Mouse (Mus musculus): ENCODE measurements around the gene Hsdl1. TPM values are rescaled to one million over a fixed set of nuclear protein-coding genes. Genes with fewer than 3 reads are reported as not detected.

Hsdl1 gene
- polyA plus RNA-seq, 1 experiment: 149 TPM

DNA sequence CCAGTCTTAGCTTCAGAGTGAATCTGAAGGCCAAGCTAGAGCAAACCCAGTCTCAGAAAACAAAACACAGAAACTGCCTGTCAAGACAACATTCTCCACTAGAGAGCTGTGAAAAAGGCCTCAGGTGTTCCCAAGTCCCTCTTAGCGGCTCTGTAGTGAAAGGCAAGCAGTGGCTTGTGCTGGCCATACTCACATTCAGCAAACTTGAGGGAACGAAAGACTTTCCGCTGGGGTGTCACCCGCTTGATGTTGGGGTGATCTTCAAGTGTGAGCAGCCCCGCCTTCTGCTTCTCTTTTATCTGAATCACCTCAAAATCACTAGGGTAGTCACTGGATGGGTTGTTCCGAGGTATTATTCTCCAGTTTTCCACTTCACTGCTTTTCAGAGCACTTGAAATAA is 29.2 kb downstream of the Hsdl1 start:
- Histone ChIP-seq H3K27ac (ENCODE audit: control insufficient read depth, insufficient read depth, low read length) (peak overlapping the region; percentile 49; the same call in 1 of the 2 replicates), H3K27me3 (ENCODE audit: control insufficient read depth, insufficient read depth, low read length) (no peaks in the 10 kb centered on the region), H3K4me1 (replicated peaks; ENCODE audit: control insufficient read depth, insufficient read depth, low read length) (peaks cover 40% of the 10 kb centered on the region), H3K4me3 (ENCODE audit: control insufficient read depth, insufficient read depth, low read length) (no peak overlapping the region), H3K36me3 (ENCODE audit: control insufficient read depth, insufficient read depth, low read length) (peaks cover 64% of the 10 kb centered on the region)
- TF ChIP-seq CTCF (IDR thresholded peaks at IDR 0.05; ENCODE audit: borderline replicate concordance, control insufficient read depth, extremely low read depth, insufficient read depth, low read length, poor library complexity) (no peak), POLR2A (IDR thresholded peaks at IDR 0.05; ENCODE audit: control insufficient read depth, extremely low read depth, insufficient read depth, low read length, poor library complexity) (no peak)
- 87% methylated on average over 6 of the region's 6 CpGs for WGBS
- DNase-seq: no peak

DNA sequence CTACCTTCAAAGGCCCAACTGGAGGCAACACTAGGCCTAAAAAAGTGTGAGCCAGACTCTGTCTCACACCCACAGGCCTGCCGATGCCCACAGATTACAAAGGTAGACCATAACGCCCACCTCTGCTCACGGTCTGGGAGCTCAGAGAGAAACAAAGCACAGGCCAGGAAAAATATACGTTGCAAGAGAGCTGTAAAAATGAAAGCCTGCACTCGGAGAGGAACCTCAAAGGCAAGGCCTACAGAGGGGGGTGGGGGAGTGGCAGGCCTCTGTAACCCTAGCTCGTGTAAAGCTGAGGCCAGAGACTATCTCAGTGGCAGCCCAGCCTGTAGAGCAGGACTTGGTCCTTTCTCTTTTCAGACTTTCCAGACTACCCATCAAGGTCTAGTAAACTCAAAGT is 29.8 kb downstream of the Hsdl1 start:
- Histone ChIP-seq H3K4me1 (replicated peaks; ENCODE audit: control insufficient read depth, insufficient read depth, low read length) (peaks cover 34% of the 10 kb centered on the region), H3K4me3 (ENCODE audit: control insufficient read depth, insufficient read depth, low read length) (no peak overlapping the region), H3K27ac (ENCODE audit: control insufficient read depth, insufficient read depth, low read length) (peak overlapping the region; percentile 49; the same call in 1 of the 2 replicates), H3K36me3 (ENCODE audit: control insufficient read depth, insufficient read depth, low read length) (peaks cover 70% of the 10 kb centered on the region), H3K27me3 (ENCODE audit: control insufficient read depth, insufficient read depth, low read length) (no peaks in the 10 kb centered on the region)
- WGBS: 58% methylated on average over 6 of the region's 6 CpGs
- DNase-seq: no peak
- TF ChIP-seq POLR2A (IDR thresholded peaks at IDR 0.05; ENCODE audit: control insufficient read depth, extremely low read depth, insufficient read depth, low read length, poor library complexity) (no peak), CTCF (IDR thresholded peaks at IDR 0.05; ENCODE audit: borderline replicate concordance, control insufficient read depth, extremely low read depth, insufficient read depth, low read length, poor library complexity) (no peak)

DNA sequence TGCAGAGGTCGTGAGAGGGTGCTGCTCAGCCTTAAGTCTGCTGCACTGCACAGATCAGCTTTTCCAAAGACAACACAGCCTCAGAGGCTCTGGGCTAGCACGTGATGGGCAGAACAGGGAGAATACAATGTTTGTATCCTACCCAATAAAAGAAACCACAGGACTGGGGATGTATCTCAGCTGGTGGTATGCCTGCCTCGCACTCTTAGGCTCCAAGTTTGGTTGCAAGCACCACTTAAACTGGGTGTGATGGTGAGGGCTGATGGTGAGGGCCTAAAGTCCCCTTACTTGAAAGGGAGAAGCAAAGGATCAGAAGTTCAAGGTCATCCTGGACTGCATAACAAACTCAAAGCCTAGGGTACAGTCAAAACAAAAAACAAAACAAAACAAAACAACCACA is 30.4 kb downstream of the Hsdl1 start:
- Histone ChIP-seq H3K27me3 (ENCODE audit: control insufficient read depth, insufficient read depth, low read length) (no peaks in the 10 kb centered on the region), H3K4me3 (ENCODE audit: control insufficient read depth, insufficient read depth, low read length) (no peak overlapping the region), H3K4me1 (replicated peaks; ENCODE audit: control insufficient read depth, insufficient read depth, low read length) (peaks cover 28% of the 10 kb centered on the region), H3K36me3 (ENCODE audit: control insufficient read depth, insufficient read depth, low read length) (peaks cover 76% of the 10 kb centered on the region), H3K27ac (ENCODE audit: control insufficient read depth, insufficient read depth, low read length) (peak overlapping the region; percentile 55; the same call in 1 of the 2 replicates)
- TF ChIP-seq CTCF (IDR thresholded peaks at IDR 0.05; ENCODE audit: borderline replicate concordance, control insufficient read depth, extremely low read depth, insufficient read depth, low read length, poor library complexity) (no peak), POLR2A (IDR thresholded peaks at IDR 0.05; ENCODE audit: control insufficient read depth, extremely low read depth, insufficient read depth, low read length, poor library complexity) (no peak)
- WGBS: 86% methylated on average over 3 of the region's 3 CpGs
- DNase-seq: no peak

DNA sequence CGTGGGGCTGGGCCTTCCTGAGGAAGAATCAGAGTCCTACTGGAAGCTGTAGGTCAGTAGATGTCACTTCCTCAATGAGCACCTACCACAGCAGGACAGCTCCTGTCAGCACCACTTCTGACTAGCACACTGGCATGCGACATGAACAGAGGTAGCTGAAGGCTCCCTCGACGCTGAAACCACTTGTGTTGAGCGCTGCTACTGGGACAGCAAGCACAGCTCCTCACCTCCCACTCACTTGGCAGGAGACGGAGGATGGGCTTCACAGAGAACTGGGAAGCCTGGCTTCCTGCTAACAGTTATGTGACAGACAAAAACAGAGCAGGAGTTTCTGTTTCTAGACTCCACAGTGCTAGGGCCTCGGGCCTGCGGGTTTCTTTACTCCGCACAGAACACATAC is 43.0 kb downstream of the Hsdl1 start:
- H3K27me3 ChIP-seq (ENCODE audit: control insufficient read depth, insufficient read depth, low read length): no peaks in the 10 kb centered on the region
- 92% methylated on average over 9 of the region's 9 CpGs for WGBS
- no peaks in the 10 kb centered on the region for H3K4me1 ChIP-seq (replicated peaks; ENCODE audit: control insufficient read depth, insufficient read depth, low read length)
- H3K27ac ChIP-seq (ENCODE audit: control insufficient read depth, insufficient read depth, low read length): no peak overlapping the region
- TF ChIP-seq POLR2A (IDR thresholded peaks at IDR 0.05; ENCODE audit: control insufficient read depth, extremely low read depth, insufficient read depth, low read length, poor library complexity) (no peak), CTCF (IDR thresholded peaks at IDR 0.05; ENCODE audit: borderline replicate concordance, control insufficient read depth, extremely low read depth, insufficient read depth, low read length, poor library complexity) (no peak)
- peaks cover 92% of the 10 kb centered on the region for H3K36me3 ChIP-seq (ENCODE audit: control insufficient read depth, insufficient read depth, low read length)
- no peak overlapping the region for H3K4me3 ChIP-seq (ENCODE audit: control insufficient read depth, insufficient read depth, low read length)
- DNase-seq: no peak

DNA sequence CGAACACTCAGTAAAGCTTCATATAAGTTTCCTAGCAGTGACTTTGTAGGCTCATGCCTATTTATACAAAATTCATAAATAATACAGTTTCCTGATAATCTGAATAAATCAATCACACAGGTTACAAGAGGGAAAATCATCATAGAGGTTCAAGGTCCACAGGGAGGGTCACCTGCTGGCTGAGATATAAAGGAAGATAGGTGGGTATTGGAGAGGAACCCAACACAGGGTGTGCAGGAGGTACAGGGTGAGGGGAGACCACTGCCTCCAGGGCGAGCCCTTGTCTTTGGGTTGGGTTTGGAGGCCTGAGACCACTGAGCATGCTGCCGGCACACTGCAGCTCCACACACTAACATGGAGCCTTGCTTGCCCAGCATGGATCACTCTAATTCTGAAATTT is 43.6 kb downstream of the Hsdl1 start:
- no peak overlapping the region for H3K27ac ChIP-seq (ENCODE audit: control insufficient read depth, insufficient read depth, low read length)
- H3K27me3 ChIP-seq (ENCODE audit: control insufficient read depth, insufficient read depth, low read length): no peaks in the 10 kb centered on the region
- DNase-seq: no peak
- H3K36me3 ChIP-seq (ENCODE audit: control insufficient read depth, insufficient read depth, low read length): peaks cover 88% of the 10 kb centered on the region
- H3K4me1 ChIP-seq (replicated peaks; ENCODE audit: control insufficient read depth, insufficient read depth, low read length): no peaks in the 10 kb centered on the region
- over 99% methylated on average over 3 of the region's 3 CpGs for WGBS
- no peak for TF ChIP-seq POLR2A (IDR thresholded peaks at IDR 0.05; ENCODE audit: control insufficient read depth, extremely low read depth, insufficient read depth, low read length, poor library complexity)
- no peak for TF ChIP-seq CTCF (IDR thresholded peaks at IDR 0.05; ENCODE audit: borderline replicate concordance, control insufficient read depth, extremely low read depth, insufficient read depth, low read length, poor library complexity)
- no peak overlapping the region for H3K4me3 ChIP-seq (ENCODE audit: control insufficient read depth, insufficient read depth, low read length)

DNA sequence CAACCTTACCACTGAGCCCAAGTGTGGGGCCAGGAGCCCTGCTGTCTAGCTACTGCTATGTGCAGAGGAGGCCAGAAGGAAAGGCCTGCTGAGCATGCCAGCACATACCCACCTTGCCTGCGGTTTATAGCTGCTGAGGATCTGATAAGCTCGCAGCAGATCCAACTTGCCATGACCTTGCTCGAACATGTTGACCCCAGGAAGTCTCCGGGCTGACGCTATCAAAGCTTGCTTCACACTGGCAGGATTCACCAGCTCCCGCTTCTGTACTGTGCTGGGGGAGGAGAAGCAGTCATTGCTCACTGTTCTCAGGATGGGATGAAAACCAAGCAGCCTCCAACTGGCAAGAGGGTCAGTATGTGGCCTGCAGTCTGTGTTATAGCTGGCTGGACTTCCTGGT is 44.0 kb downstream of the Hsdl1 start:
- no peak overlapping the region for H3K4me3 ChIP-seq (ENCODE audit: control insufficient read depth, insufficient read depth, low read length)
- H3K36me3 ChIP-seq (ENCODE audit: control insufficient read depth, insufficient read depth, low read length): peaks cover 84% of the 10 kb centered on the region
- no peaks in the 10 kb centered on the region for H3K4me1 ChIP-seq (replicated peaks; ENCODE audit: control insufficient read depth, insufficient read depth, low read length)
- WGBS: 94% methylated on average over 6 of the region's 6 CpGs
- no peak for DNase-seq
- TF ChIP-seq POLR2A (IDR thresholded peaks at IDR 0.05; ENCODE audit: control insufficient read depth, extremely low read depth, insufficient read depth, low read length, poor library complexity): no peak
- no peak for TF ChIP-seq CTCF (IDR thresholded peaks at IDR 0.05; ENCODE audit: borderline replicate concordance, control insufficient read depth, extremely low read depth, insufficient read depth, low read length, poor library complexity)
- H3K27ac ChIP-seq (ENCODE audit: control insufficient read depth, insufficient read depth, low read length): no peak overlapping the region
- H3K27me3 ChIP-seq (ENCODE audit: control insufficient read depth, insufficient read depth, low read length): no peaks in the 10 kb centered on the region

DNA sequence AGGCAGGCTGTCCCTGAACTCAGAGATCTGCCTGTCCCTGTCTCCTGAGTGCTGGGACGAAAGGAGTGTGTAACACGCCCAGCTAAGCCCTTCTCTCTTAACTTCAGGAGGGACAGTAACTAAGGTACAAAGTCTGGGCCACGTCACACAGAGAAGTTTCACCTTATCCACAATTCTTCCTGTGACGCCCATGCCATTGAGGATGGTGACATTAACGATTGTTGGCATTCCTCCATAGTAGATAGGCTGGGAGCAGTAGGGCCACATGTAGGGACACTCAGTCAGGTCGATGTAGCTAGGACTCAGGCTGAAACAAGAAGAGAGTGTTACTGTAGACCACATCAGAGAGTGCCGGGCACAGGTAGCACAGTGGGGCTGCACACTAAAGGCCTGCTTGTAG is 46.2 kb downstream of the Hsdl1 start:
- Histone ChIP-seq H3K27ac (ENCODE audit: control insufficient read depth, insufficient read depth, low read length) (no peak overlapping the region), H3K36me3 (ENCODE audit: control insufficient read depth, insufficient read depth, low read length) (peaks cover 84% of the 10 kb centered on the region), H3K27me3 (ENCODE audit: control insufficient read depth, insufficient read depth, low read length) (no peaks in the 10 kb centered on the region), H3K4me1 (replicated peaks; ENCODE audit: control insufficient read depth, insufficient read depth, low read length) (no peaks in the 10 kb centered on the region), H3K4me3 (ENCODE audit: control insufficient read depth, insufficient read depth, low read length) (no peak overlapping the region)
- no peak for DNase-seq
- WGBS: 97% methylated on average over 7 of the region's 7 CpGs
- TF ChIP-seq POLR2A (IDR thresholded peaks at IDR 0.05; ENCODE audit: control insufficient read depth, extremely low read depth, insufficient read depth, low read length, poor library complexity) (no peak), CTCF (IDR thresholded peaks at IDR 0.05; ENCODE audit: borderline replicate concordance, control insufficient read depth, extremely low read depth, insufficient read depth, low read length, poor library complexity) (no peak)
